Mouse (Mus musculus) forebrain, embryonic 16.5 days (tissue): Measurements from ENCODE around the gene Gm37240. TPM values are rescaled to one million over a fixed set of nuclear protein-coding genes. Genes with fewer than 3 reads are reported as not detected.

Experiments used
- ATAC-seq: fragments of 200-750 bp; cut with Nextera tagmentation; 2 replicates; pipeline ENCODE4 v1.8.0; 2017; ENCODE audit warnings: mild to moderate bottlenecking, moderate library complexity
- H3K27ac ChIP-seq: fragments of 300-500 bp; sonication (generic); 2 replicates; pipeline ENCODE4 v1.5.1; 2014; ENCODE audit warnings: low read length, control low read depth
- H3K27me3 ChIP-seq: fragments of 300-500 bp; sonication (generic); replicated peaks from 2 replicates; pipeline ENCODE4 v1.6.1; 2014; ENCODE audit warnings: low read length; ENCODE audit not compliant: control insufficient read depth, insufficient read depth
- H3K36me3 ChIP-seq: fragments of 300-500 bp; sonication (generic); 2 replicates; pipeline ENCODE4 v1.6.1; 2014; ENCODE audit not compliant: control insufficient read depth, insufficient read depth
- H3K4me1 ChIP-seq: fragments of 300-500 bp; sonication (generic); replicated peaks from 2 replicates; pipeline ENCODE4 v1.6.1; 2014; ENCODE audit warnings: low read length; ENCODE audit not compliant: control insufficient read depth, insufficient read depth
- H3K4me2 ChIP-seq: fragments of 300-500 bp; sonication (generic); 2 replicates; pipeline ENCODE4 v1.6.1; 2014; ENCODE audit warnings: mild to moderate bottlenecking, low read length, control low read depth
- H3K4me3 ChIP-seq: fragments of 300-500 bp; sonication (generic); replicated peaks from 2 replicates; pipeline ENCODE4 v1.5.1; 2014; ENCODE audit warnings: mild to moderate bottlenecking, low read length, control low read depth
- H3K9ac ChIP-seq: fragments of 300-500 bp; sonication (generic); replicated peaks from 2 replicates; pipeline ENCODE4 v1.6.1; 2014; ENCODE audit warnings: low read depth, low read length, control low read depth
- H3K9me3 ChIP-seq: fragments of 300-500 bp; sonication (generic); 2 replicates; pipeline ENCODE4 v1.6.1; 2016; ENCODE audit warnings: low read length; ENCODE audit not compliant: control insufficient read depth
- WGBS: fragments of 180-500 bp; shearing (Covaris S2); extraction: QIAGEN DNeasy Blood & Tissue Kit; methylation state at CpG from one replicate; pipeline ENCODE4 v1.1.7; 2014; 5-methylcytosine and 5-hydroxymethylcytosine counted together
- polyA plus RNA-seq: library from polyadenylated mRNA; unstranded; fragments of >200 nt; fragmentation: Nextera tagmentation; extraction: Ambion mirVana; gene quantifications from 2 replicates; pipeline ENCODE4 v1.2.1, GENCODE M21; 2015

Gene Gm37240
- polyA plus RNA-seq, 1 experiment from 2014 or later = 1.6 TPM

- H3K4me1 ChIP-seq = peaks cover 14% of the 10 kb centered on the region
- WGBS = 75% methylated on average over 11 of the region's 11 CpGs
Observed at GRCm38 (mm10) chr3:85858140-85859135, 28.9 kb downstream of the Gm37240 start.

GRCm38 (mm10) chr3:85857083-85857482, 30.2 kb downstream of the Gm37240 start:
- Histone ChIP-seq H3K36me3 (no peaks in the 10 kb centered on the region), H3K27me3 (no peaks in the 10 kb centered on the region), H3K9ac (no peak overlapping the region), H3K9me3 (no peaks in the 10 kb centered on the region), H3K4me1 (peaks cover 15% of the 10 kb centered on the region), H3K4me2 (no peak overlapping the region), H3K4me3 (no peak overlapping the region), H3K27ac (no peak overlapping the region)
- no peak for ATAC-seq
- WGBS = 16% methylated on average over 4 of the region's 4 CpGs

More at GRCm38 (mm10) chr3:85858140-85859135, 28.9 kb downstream of the Gm37240 start:
- no peak overlapping the region for H3K9ac ChIP-seq
- no peak for ATAC-seq
- no peak overlapping the region for H3K4me2 ChIP-seq
- H3K9me3 ChIP-seq = no peaks in the 10 kb centered on the region
- no peaks in the 10 kb centered on the region for H3K27me3 ChIP-seq
- no peaks in the 10 kb centered on the region for H3K36me3 ChIP-seq
- no peak overlapping the region for H3K27ac ChIP-seq
- H3K4me3 ChIP-seq = no peak overlapping the region

GRCm38 (mm10) chr3:85855947-85856346, 31.4 kb downstream of the Gm37240 start:
- ATAC-seq = no peak
- Histone ChIP-seq H3K4me2 (no peak overlapping the region), H3K36me3 (no peaks in the 10 kb centered on the region), H3K4me1 (peaks cover 15% of the 10 kb centered on the region), H3K27me3 (no peaks in the 10 kb centered on the region), H3K4me3 (no peak overlapping the region), H3K9ac (no peak overlapping the region), H3K9me3 (no peaks in the 10 kb centered on the region), H3K27ac (no peak overlapping the region)
- WGBS = 58% methylated on average over 5 of the region's 5 CpGs

DNA sequence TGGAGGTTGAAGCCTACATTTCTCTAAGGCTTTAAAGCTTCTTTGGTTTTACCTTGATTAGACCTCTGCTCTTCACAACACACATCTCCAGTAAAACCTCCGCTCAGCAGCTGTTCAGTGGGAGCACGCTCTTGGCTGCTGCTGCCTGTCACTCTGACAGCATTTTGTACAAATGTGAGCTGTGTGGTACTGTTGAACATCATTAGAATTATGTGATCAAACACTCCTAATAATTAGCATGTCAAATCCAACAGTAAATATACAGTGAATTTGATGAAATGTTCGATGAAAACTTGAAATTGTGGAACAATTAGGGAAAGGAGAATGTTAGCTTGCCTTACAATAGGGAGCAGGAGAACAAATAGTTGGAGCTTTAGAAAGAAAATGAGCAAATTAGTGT, 32.3 kb downstream of the Gm37240 start:
- H3K27me3 ChIP-seq = no peaks in the 10 kb centered on the region
- H3K4me2 ChIP-seq = no peak overlapping the region
- peaks cover 15% of the 10 kb centered on the region for H3K4me1 ChIP-seq
- 21% methylated on average over 3 of the region's 3 CpGs for WGBS
- H3K9ac ChIP-seq = no peak overlapping the region
- no peak overlapping the region for H3K4me3 ChIP-seq
- ATAC-seq = peak; percentile 72
- H3K36me3 ChIP-seq = no peaks in the 10 kb centered on the region
- H3K9me3 ChIP-seq = no peaks in the 10 kb centered on the region
- H3K27ac ChIP-seq = peak overlapping the region; percentile 67

GRCm38 (mm10) chr3:85854143-85854542, 33.2 kb downstream of the Gm37240 start:
- Histone ChIP-seq H3K9me3 (no peaks in the 10 kb centered on the region), H3K27me3 (no peaks in the 10 kb centered on the region), H3K36me3 (no peaks in the 10 kb centered on the region), H3K4me3 (no peak overlapping the region), H3K4me2 (no peak overlapping the region), H3K9ac (no peak overlapping the region), H3K4me1 (peaks cover 15% of the 10 kb centered on the region), H3K27ac (peak overlapping the region; percentile 75)
- ATAC-seq = peak; percentile 63
- WGBS = 34% methylated on average over 6 of the region's 6 CpGs

GRCm38 (mm10) chr3:85853715-85854114, 33.6 kb downstream of the Gm37240 start:
- peaks cover 15% of the 10 kb centered on the region for H3K4me1 ChIP-seq
- no peaks in the 10 kb centered on the region for H3K36me3 ChIP-seq
- H3K27ac ChIP-seq = peak overlapping the region; percentile 75; the same call in 1 of the 2 replicates
- no peaks in the 10 kb centered on the region for H3K27me3 ChIP-seq
- H3K9ac ChIP-seq = no peak overlapping the region
- no peaks in the 10 kb centered on the region for H3K9me3 ChIP-seq
- no peak overlapping the region for H3K4me2 ChIP-seq
- WGBS = 51% methylated on average over 4 of the region's 4 CpGs
- no peak overlapping the region for H3K4me3 ChIP-seq
- ATAC-seq = peak; percentile 88

- WGBS = 92% methylated on average over 1 of the region's 1 CpGs
Observed at GRCm38 (mm10) chr3:85850079-85850478, 37.2 kb downstream of the Gm37240 start.

DNA sequence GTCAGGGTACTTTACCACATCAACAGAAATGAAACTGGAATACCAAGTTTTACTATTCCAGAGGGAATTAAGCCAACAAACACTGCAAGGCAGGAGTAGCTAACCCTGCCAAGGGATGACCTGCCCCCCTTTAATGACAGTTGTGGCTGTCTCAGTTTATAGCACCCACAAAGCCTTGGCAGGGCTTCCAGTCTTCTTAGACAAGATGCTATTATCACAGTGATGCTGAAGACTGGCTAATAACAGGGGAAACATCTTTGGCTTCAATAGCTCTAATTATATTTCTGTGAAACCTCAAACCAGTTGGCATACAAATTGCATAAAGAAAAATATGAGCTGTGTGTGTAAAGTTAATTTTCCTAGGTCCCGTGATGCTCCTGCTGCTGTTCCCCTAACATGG, 41.0 kb downstream of the Gm37240 start:
- H3K9ac ChIP-seq = no peak overlapping the region
- H3K4me2 ChIP-seq = no peak overlapping the region
- no peaks in the 10 kb centered on the region for H3K36me3 ChIP-seq
- H3K4me1 ChIP-seq = peaks cover 12% of the 10 kb centered on the region; the same call in 1 of the 2 replicates
- H3K27me3 ChIP-seq = no peaks in the 10 kb centered on the region
- ATAC-seq = peak; percentile 81
- 34% methylated on average over 1 of the region's 1 CpGs for WGBS
- no peaks in the 10 kb centered on the region for H3K9me3 ChIP-seq
- no peak overlapping the region for H3K4me3 ChIP-seq
- no peak overlapping the region; the same call in 1 of the 2 replicates for H3K27ac ChIP-seq

More at GRCm38 (mm10) chr3:85850079-85850478, 37.2 kb downstream of the Gm37240 start:
- no peak overlapping the region for H3K27ac ChIP-seq
- no peaks in the 10 kb centered on the region for H3K9me3 ChIP-seq
- H3K27me3 ChIP-seq = no peaks in the 10 kb centered on the region
- no peak overlapping the region for H3K9ac ChIP-seq
- H3K4me3 ChIP-seq = no peak overlapping the region
- no peak overlapping the region for H3K4me2 ChIP-seq
- H3K36me3 ChIP-seq = no peaks in the 10 kb centered on the region
- ATAC-seq = no peak
- peaks cover 14% of the 10 kb centered on the region for H3K4me1 ChIP-seq

- Histone ChIP-seq H3K36me3 (no peaks in the 10 kb centered on the region), H3K4me3 (no peak overlapping the region), H3K9ac (no peak overlapping the region), H3K9me3 (no peaks in the 10 kb centered on the region), H3K4me1 (peaks cover 12% of the 10 kb centered on the region; the same call in 1 of the 2 replicates), H3K27ac (no peak overlapping the region), H3K4me2 (no peak overlapping the region), H3K27me3 (no peaks in the 10 kb centered on the region)
- ATAC-seq = no peak
- WGBS = 89% methylated on average over 6 of the region's 6 CpGs
Observed at GRCm38 (mm10) chr3:85845341-85845740, 42.0 kb downstream of the Gm37240 start.
